Mouse (Mus musculus) olfactory bulb, adult 2 months (tissue): ENCODE data around the gene Cdkl3.

Source experiments
- CTCF ChIP-seq: fragments of 200-500 bp; IDR thresholded peaks from 2 replicates; pipeline ENCODE4 v1.5.1; 2012; ENCODE audit warnings: low read depth, mild to moderate bottlenecking, low read length, moderate library complexity; ENCODE audit not compliant: insufficient read depth
- POLR2A ChIP-seq: fragments of 200-500 bp; IDR thresholded peaks from 2 replicates; pipeline ENCODE4 v1.6.1; 2012; ENCODE audit warnings: mild to moderate bottlenecking, low read depth, low read length, moderate library complexity; ENCODE audit not compliant: insufficient read depth

GRCm38 (mm10) chr11:51966651-51967050 is 37.4 kb upstream of the Cdkl3 start:
- TF ChIP-seq CTCF (no peak), POLR2A (no peak)
